Mouse (Mus musculus) liver, embryonic 18 days (tissue): Measurements from ENCODE around the gene Myl7. TPM values are rescaled to one million over a fixed set of nuclear protein-coding genes. Genes with fewer than 3 reads are reported as not detected.

Experiments used
- polyA plus RNA-seq: library from polyadenylated mRNA; depleted of rRNA; stranded (reverse); fragments of >200 nt; gene quantifications from 2 replicates; pipeline ENCODE4 v1.2.3, GENCODE M21; 2012; rRNA removed

Gene Myl7
- 1.9 and 2.0 TPM in 2 replicates for polyA plus RNA-seq

GRCm38 (mm10) chr11:5898531-5898930 is at the start of gene Myl7:
Myl7 (minus strand) TSS chr11:5898782.

GRCm38 (mm10) chr11:5877921-5878526 is 20.6 kb downstream of the Myl7 start, which contains the start of gene Pold2:
Pold2 (minus strand) TSS chr11:5878292.

GRCm38 (mm10) chr11:5861678-5862393 is 36.7 kb downstream of the Myl7 start, which contains the start of gene Aebp1:
Aebp1 (plus strand) TSS chr11:5861947.

Other genes with a start within 250 kb of the Myl7 start
- 58.1 and 61.8 TPM in 2 replicates for gene Mrps24, start 183.1 kb downstream of the Myl7 start, polyA plus RNA-seq
- gene Urgcp, start 136.4 kb downstream of the Myl7 start, polyA plus RNA-seq = 3.8 and 4.0 TPM in 2 replicates
- 30.6 and 33.7 TPM in 2 replicates for gene Dbnl, start 110.3 kb downstream of the Myl7 start, polyA plus RNA-seq
- 0.22 and 0.72 TPM in 2 replicates for gene Pgam2, start 95.0 kb downstream of the Myl7 start, polyA plus RNA-seq
- 5.3 and 5.4 TPM in 2 replicates for gene Polm, start 60.8 kb downstream of the Myl7 start, polyA plus RNA-seq
- 2.3 and 3.0 TPM in 2 replicates for gene Aebp1, start 36.8 kb downstream of the Myl7 start, polyA plus RNA-seq
- 33.2 and 39.5 TPM in 2 replicates for gene Pold2, start 20.5 kb downstream of the Myl7 start, polyA plus RNA-seq
- 9.9 and 21.9 TPM in 2 replicates for gene Gck, start 51.3 kb upstream of the Myl7 start, polyA plus RNA-seq
- gene Ykt6, start 56.9 kb upstream of the Myl7 start, polyA plus RNA-seq = 17.0 and 19.3 TPM in 2 replicates
- gene Camk2b, start 167.6 kb upstream of the Myl7 start, polyA plus RNA-seq = 2.4 and 2.7 TPM in 2 replicates